ENCODE assay signal across 9 mouse cellular contexts in genomic region chr8:108595061-108595419, GRCm38 (mm10).
DNase-seq lines count a peak whose midpoint lies in the region; ATAC-seq and TF ChIP-seq lines count a peak whose summit lies in the region.
"Had no signal": no experiment of that assay in that cellular context is flagged by ENCODE, and none has a peak within 500 bp of the region (broad histone marks: within the 10 kb centered on the region; RNA-seq: fewer than 3 reads in every experiment).

No protein-coding gene starts in this region.

- no peak overlapping the region for H3K9ac ChIP-seq in kidney, embryonic 14.5 days (ENCODE audit: low read depth, low read length)
- H3K9ac ChIP-seq in hindbrain, postnatal 0 days (replicated peaks; ENCODE audit: low read length), result no peak overlapping the region

- 52% methylated on average over 9 of the region's 9 CpGs for WGBS in kidney, embryonic 14.5 days
- WGBS in hindbrain, postnatal 0 days, result 50% methylated on average over 9 of the region's 9 CpGs

- peak overlapping the region; percentile 3; the same call in 1 of the 2 replicates for H3K27ac ChIP-seq in kidney, embryonic 14.5 days (ENCODE audit: low read depth, low read length)
- no peak overlapping the region for H3K27ac ChIP-seq in hindbrain, postnatal 0 days

- DNase-seq in kidney, postnatal 10 days, result no peak
- peak; percentile 14 for DNase-seq in thymus, postnatal 4 days
- DNase-seq in thymus, postnatal 25 days, result no peak
- peak; percentile 37 for DNase-seq in hindbrain, postnatal 0 days (ENCODE audit: low spot score)
- DNase-seq in ovary, adult 18-20 months (ENCODE audit: low spot score), result no peak
- no peak for DNase-seq in cerebellum, postnatal 14 days
- DNase-seq: layer of hippocampus, postnatal 36 days had no signal

- ATAC-seq in kidney, embryonic 14.5 days (ENCODE audit: low FRiP score, low TSS enrichment), result no peak
- no peak for ATAC-seq in hindbrain, postnatal 0 days

- no peaks in the 10 kb centered on the region for H3K36me3 ChIP-seq in kidney, embryonic 14.5 days (ENCODE audit: control insufficient read depth, insufficient read depth, low read length)
- no peaks in the 10 kb centered on the region for H3K36me3 ChIP-seq in hindbrain, postnatal 0 days (ENCODE audit: insufficient read depth, low read length)

- no peak overlapping the region for H3K4me3 ChIP-seq in kidney, embryonic 14.5 days (ENCODE audit: low read length)
- H3K4me3 ChIP-seq in hindbrain, postnatal 0 days (ENCODE audit: low read length), result no peak overlapping the region
- H3K4me3 ChIP-seq: megakaryocyte, embryonic 14.5 days had no signal

- H3K4me1 ChIP-seq in kidney, embryonic 14.5 days (ENCODE audit: control insufficient read depth, insufficient read depth, low read length), result peaks cover 22% of the 10 kb centered on the region; the same call in 1 of the 2 replicates
- 0 out of 2 replicates have a peak, but pooled peaks cover 5% of the 10 kb centered on the region for H3K4me1 ChIP-seq in hindbrain, postnatal 0 days (ENCODE audit: insufficient read depth, low read length)

- no peaks in the 10 kb centered on the region for H3K9me3 ChIP-seq in kidney, embryonic 14.5 days (ENCODE audit: control insufficient read depth, low read length)
- no peaks in the 10 kb centered on the region for H3K9me3 ChIP-seq in hindbrain, postnatal 0 days (ENCODE audit: low read length)
- H3K9me3 ChIP-seq: megakaryocyte, embryonic 14.5 days had no signal

- H3K4me2 ChIP-seq in kidney, embryonic 14.5 days (replicated peaks; ENCODE audit: low read depth, low read length), result no peak overlapping the region
- no peak overlapping the region for H3K4me2 ChIP-seq in hindbrain, postnatal 0 days (ENCODE audit: low read depth, low read length)

- TF ChIP-seq CTCF in hindbrain, postnatal 0 days (IDR thresholded peaks at IDR 0.05; ENCODE audit: low read depth), result no peak

- H3K27me3 ChIP-seq in kidney, embryonic 14.5 days (ENCODE audit: control insufficient read depth, insufficient read depth, low read length), result no peaks in the 10 kb centered on the region
- H3K27me3 ChIP-seq in hindbrain, postnatal 0 days (ENCODE audit: insufficient read depth, low read length), result no peaks in the 10 kb centered on the region

Comparison
In these comparisons a context has a peak if more than half of its experiments do, and no peak if none do; other contexts are left out.
1. DNase-seq: peak in thymus, postnatal 4 days (single experiment) and hindbrain, postnatal 0 days (single experiment); none in kidney, postnatal 10 days (single experiment), thymus, postnatal 25 days (single experiment), ovary, adult 18-20 months (single experiment) and cerebellum, postnatal 14 days (0 of 2).